Mouse (Mus musculus) hindbrain, embryonic 14.5 days (tissue): ENCODE data around the gene Gm9758. TPM values are rescaled to one million over a fixed set of nuclear protein-coding genes. Genes with fewer than 3 reads are reported as not detected.

Experiments used
- polyA plus RNA-seq: library from polyadenylated mRNA; unstranded; fragments of >200 nt; fragmentation: Nextera tagmentation; extraction: Ambion mirVana; gene quantifications from 2 replicates; pipeline ENCODE4 v1.2.1, GENCODE M21; 2014

The Gm9758 gene
- polyA plus RNA-seq, 1 experiment from 2014 or later, result not detected

Other genes starting within 250 kb of the Gm9758 start
- not detected in 2 replicates for gene Speer4e, start 23.5 kb upstream of the Gm9758 start, polyA plus RNA-seq
- gene Gm10354, start 64.0 kb upstream of the Gm9758 start, polyA plus RNA-seq, result not detected in 2 replicates
- not detected in 2 replicates for gene Gm17019, start 118.1 kb upstream of the Gm9758 start, polyA plus RNA-seq